Mouse (Mus musculus): Measurements from ENCODE around the gene Rbm38.

Rbm38 gene

GRCm38 (mm10) chr2:173020430-173020829, at the start of gene Rbm38:
Gene Rbm38 (plus strand): TSS chr2:173020498.
- no peak for DNase-seq

DNA sequence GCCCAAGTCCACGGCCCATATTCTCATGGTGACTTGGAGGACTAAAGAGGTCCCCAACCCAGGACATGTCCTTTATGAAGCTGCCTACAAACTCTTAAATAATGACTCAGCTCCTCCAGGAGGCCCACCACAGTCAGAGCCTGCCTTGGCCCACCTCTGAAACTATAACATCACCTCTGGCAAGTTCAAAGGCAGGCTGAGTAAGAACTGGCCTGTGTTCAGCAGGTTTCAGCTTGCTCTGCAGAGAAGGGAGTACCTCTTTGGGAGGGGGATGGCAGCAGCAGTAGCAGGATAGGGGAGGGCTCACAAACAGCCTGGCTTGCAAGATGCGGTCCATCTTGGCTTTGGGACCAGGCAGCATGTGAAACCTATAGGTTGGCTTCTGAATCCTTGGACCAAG, 48.4 kb upstream of the Rbm38 start:
- no peak for DNase-seq

- no peak for DNase-seq
Observed at GRCm38 (mm10) chr2:172973806-172974565, 46.3 kb upstream of the Rbm38 start.

DNA sequence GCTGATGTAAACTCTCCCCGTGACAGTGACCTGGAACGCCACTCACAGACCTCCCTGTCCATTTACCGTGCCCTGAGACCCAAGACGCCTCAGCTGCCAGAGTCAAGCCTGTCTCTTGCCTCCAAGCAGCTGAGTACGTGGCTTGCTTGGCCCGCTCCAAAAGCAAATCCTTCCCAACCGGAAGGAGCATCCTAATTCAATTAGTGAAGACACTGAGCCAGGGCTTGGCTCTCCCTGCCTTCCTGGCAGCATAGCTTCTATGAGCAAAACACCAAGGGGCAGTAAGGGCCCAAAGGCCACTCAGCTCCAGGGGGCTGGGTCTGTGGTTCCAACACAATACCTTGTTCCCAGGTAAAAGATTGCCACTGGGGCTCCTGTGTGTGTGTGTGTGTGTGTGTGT, 45.6 kb upstream of the Rbm38 start:
- DNase-seq: no peak

- DNase-seq: no peak
Observed at GRCm38 (mm10) chr2:172975159-172975558, 45.1 kb upstream of the Rbm38 start.

DNA sequence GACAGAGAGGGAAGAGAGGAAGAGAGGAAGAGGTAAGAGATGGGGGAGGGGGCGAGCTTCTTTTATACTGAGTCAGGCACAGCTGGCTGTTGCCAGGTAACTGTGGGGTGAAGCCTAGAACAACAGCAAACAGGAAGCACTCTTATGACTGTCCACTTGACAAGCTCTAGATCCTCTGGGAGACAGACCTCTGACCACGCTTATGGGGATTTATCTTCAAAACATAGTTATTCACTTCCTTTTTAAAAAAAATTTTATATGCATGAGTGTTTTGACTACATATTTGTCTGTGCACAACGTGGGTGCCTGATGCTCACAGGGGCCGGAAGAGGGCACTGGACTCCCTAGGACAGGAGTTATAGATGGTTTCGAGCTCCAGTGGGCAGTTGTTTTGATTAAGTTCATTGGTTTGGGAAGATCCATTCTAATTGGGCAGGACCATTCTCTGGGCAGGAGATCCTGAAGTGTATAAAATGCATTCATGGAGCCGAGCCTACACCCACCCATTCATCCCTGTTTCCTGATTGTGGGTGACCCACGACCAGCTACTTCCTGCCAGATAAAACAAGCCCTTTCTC, 43.5 kb upstream of the Rbm38 start:
- no peak for DNase-seq

DNA sequence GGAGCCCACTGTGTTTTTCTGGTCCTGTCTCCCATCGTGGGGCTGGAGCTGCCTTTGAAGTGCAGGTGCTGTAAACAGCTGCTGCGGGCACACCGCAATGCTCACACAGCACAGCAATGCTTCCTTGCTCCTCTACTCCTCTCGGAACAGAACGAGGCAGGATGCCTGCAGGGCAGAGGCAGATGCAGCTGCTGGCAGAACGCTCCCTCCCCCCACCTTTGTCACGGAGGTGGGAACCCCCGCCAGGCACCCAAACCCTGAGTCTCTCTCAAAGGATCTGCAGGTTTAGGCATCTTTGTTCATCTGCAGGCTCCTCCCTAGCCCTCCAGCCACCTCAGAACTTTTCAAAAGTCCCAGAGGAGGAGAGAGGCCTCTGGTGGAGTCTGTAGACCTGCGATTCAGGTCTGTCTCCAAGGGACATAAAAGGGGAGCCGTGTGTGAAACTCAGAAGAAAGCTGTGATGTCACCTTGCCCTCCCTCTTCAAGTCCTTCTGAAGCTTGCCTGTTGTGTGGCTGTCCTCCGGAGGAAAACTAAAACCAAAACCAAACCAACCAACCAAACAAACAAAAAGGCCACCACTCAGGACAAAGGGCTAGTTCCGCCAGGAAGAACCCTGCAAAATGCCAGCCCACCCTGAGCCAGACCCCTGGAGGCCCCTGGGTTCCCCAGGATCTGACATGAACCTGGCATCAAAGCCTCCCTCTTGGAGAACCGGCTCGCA, 42.7 kb upstream of the Rbm38 start, which contains the start of gene Spo11:
TSS of gene Spo11 (plus strand) at position 292 of the 722 bp plus-strand sequence.
- no peak for DNase-seq

- no peak for DNase-seq
Observed at GRCm38 (mm10) chr2:172978131-172978633, 42.1 kb upstream of the Rbm38 start.

DNA sequence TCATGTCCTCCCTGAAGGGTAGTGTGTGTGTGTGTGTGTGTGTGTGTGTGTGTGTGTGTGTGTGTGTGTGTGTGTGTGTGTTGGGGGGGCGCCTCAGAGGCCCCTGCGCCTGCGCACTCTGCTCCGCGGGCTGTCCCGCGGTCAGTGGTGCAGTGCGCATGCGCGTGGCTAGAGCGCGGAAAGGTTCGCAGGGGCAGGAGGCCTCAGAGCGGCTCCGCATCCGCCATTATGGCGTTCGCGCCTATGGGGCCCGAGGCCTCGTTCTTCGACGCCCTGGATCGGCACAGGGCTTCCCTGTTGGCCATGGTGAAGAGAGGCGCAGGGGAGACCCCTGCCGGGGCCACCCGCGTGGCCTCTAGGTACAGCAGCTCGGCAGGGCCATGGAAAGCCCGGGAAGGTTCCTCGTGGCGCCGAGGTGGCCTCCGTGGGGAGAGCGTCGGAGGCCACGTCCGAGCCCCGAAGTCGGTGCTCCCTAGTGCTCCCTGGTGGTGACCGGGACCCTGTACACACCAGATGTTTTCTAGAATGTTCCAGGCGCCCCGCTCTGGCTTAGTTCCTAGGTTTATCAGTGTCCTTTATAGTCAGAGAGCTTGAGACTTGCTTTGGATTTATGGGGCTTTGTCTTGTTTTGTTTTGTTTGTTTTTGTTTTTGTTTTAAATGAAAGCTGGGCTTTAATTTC, 40.5 kb upstream of the Rbm38 start:
- no peak for DNase-seq

- DNase-seq: no peak
Observed at GRCm38 (mm10) chr2:172982776-172983561, 37.3 kb upstream of the Rbm38 start.

GRCm38 (mm10) chr2:172990161-172990560, 30.1 kb upstream of the Rbm38 start:
- DNase-seq: no peak

DNA sequence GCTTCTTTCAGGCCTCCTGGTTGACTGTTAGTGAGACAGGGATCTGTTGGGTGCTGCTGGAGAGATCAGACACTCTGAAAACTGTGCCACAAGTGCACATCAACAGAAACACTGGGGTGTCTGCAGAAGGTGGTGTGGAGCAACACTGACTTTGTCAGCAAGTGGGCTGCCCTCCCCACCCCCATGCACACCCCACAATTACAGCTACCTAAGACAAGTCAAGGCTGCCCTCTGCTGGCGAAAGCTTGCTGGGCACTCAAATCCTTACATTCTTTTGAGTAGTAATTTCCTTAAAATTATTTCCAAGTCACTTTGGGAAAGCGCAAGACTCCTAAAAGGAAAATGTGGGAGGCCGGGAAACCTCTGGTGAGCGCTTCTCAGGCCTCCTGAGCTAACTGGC, 24.1 kb upstream of the Rbm38 start:
- DNase-seq: peak; percentile 76

DNA sequence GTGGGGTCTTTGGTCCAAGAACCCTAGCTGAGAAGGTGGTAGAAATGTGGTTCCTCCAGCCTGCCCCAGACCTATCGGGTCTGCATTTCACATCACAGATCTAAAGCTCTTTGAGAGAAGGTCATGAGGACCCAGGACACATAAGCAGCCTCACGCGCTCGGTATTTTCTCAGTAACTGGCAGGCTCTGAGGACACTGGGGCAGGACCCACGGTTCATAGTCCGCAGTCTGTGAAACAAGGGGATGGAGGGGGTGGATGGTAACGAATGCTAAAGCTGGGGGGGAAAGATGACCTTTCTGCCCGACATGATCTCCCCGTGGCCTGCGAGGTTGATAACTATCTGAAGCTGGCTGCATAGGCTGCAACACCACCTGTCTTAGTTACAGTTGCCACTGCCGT, 22.6 kb upstream of the Rbm38 start:
- DNase-seq: no peak

- DNase-seq: no peak
Observed at GRCm38 (mm10) chr2:172998478-172998877, 21.8 kb upstream of the Rbm38 start.

DNA sequence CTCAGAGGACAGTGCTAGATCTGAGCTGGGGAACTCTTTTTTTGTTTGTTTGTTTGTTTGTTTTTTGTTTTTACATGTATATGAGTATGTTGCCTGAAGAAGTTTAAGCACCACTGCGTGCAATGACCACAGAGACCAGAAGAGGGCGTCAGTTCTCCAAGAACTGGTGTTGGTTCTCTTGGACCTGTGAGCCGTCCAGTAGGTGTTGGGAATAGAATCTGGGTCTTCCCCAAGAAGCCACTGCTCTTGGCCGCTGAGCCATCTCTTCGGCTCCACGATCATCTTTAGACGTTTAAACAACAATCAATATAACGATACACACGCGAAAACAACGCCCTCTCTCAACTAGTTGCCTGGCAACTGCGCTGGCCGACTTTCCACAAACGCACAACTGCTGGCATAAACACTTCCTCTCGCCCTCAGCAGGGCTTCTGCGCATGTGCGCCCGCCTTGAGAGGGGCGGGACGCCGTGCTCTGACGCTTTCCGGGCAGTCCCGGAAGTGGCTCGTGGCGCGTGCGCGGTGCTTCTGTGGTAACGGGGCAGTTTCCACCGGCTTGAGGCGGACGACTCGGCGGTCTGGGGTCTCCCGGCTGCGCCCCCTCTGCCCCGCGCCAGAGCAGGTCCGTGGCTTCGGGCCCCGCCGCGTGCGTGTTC, 20.5 kb upstream of the Rbm38 start, which contains the start of gene Rae1:
TSS of gene Rae1 (plus strand) at position 488 of the 655 bp plus-strand sequence.
- DNase-seq: peak; percentile 98

DNA sequence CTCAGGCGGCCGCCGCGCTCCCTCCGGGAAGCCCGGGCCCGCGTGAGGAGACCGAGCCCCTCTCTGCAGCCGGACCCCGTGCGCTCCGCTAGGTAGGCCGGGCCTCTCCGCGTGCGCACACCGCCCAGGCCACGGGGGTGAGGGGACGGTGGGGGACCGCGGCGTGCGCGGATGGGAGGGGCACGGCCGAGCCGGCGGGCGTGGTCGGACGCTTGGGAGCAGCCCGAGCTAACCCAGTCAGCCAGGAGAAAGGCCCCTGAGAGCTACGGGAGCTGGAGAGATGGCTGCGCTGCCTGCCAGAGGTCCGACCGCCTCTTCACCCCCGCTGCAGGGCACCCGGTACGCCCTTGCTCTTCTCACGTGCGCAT, 20.0 kb upstream of the Rbm38 start:
- DNase-seq: peak; percentile 59

GRCm38 (mm10) chr2:173000921-173001320, 19.4 kb upstream of the Rbm38 start:
- DNase-seq: no peak

- DNase-seq: no peak
Observed at GRCm38 (mm10) chr2:173003737-173004136, 16.6 kb upstream of the Rbm38 start.

DNA sequence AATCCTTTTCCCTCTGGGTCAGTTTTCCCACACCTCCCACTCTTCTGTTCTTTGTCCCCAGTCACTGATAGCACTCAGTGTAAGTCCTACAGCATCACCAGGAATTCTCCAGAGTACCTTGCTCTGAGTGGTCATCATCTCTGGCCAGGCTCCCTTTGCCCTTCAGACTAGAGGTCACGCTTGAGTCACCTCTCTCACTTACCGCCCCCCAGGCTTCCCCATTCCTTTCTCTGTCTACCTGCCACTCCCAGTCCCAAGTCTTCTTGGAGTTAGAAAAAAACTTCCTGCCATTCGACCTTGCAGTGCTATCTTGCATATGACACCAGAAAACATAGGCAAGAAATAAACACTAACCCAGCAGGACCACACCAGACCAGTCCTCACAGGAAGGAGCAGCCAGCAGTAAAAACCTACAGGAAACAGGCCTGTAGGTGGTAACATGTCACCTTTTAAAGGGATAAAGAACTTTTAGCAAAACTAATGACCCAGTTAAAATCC, 10.0 kb upstream of the Rbm38 start:
- no peak for DNase-seq

- no peak for DNase-seq
Observed at GRCm38 (mm10) chr2:173011440-173011839, 8.9 kb upstream of the Rbm38 start.

DNA sequence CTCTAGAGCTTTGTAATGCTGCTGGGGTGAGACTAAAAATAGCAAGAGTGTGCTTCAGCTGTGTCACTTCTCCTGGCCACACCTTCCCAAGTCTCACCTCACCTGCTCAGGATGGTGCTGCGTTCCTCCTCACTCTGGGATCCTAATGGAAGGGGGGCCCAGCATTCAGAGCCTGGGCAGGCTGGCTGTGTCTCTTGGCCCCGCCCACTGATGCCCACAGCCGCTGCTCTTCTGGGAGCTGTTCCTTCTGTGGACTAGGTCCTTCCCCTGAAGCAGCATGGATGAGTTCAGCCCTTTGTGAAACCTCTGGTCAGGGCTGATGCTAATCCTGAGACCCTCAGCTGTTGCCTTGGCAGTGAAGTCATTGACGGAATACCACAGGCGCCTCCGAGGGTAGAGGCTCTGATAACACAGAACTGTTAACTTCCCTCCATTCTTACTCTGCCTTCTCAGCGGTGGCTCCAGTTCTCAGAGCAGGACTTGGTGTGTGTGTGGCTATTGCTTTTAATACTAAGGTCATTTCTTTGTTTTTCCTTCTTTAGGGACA, 5.5 kb upstream of the Rbm38 start:
- DNase-seq: no peak

All from right cerebral cortex, adult 18-20 months (tissue).